Mouse (Mus musculus) ES-Bruce4 (cell line): ENCODE data around the gene Olfr1062.
"Not testable (repeated sequence)": the region's sequence is repeated elsewhere in the genome, so short reads cannot be mapped to it uniquely, and the experiment has no call there.

Experiments
- CTCF ChIP-seq: IDR thresholded peaks from one replicate; pipeline ENCODE4 v1.8.1; 2011; ENCODE audit warnings: low read depth, low read length
- EP300 ChIP-seq: IDR thresholded peaks from 2 replicates; pipeline ENCODE4 v1.6.1; 2011; ENCODE audit warnings: low read depth, low read length; ENCODE audit not compliant: insufficient read depth
- POLR2A ChIP-seq: IDR thresholded peaks from one replicate; pipeline ENCODE4 v1.8.1; 2011; ENCODE audit warnings: low read length; ENCODE audit not compliant: insufficient read depth

DNA sequence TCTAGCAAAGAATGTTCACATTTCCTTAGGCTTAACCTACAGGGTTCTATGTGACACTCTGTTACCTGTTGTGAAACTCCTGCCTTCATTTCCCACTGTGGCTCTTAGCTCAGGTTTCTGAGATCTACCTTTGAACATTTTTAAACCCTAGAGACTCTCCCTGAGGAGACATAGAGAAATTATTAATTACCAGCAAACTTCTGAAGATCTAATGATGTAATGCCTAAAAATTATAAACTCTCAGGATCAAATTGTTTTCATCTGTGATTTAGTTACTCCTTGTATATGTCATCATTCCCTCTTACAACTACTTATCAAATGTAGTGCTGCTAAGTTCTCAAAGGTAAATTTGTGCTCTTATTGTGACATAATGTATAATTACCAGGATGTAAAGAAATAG is 38.1 kb downstream of the Olfr1062 start, which contains the start of gene Olfr1058:
- TF ChIP-seq POLR2A, CTCF, EP300: not testable (repeated sequence)
